ENCODE assay signal across 8 mouse cellular contexts in the genomic region with DNA sequence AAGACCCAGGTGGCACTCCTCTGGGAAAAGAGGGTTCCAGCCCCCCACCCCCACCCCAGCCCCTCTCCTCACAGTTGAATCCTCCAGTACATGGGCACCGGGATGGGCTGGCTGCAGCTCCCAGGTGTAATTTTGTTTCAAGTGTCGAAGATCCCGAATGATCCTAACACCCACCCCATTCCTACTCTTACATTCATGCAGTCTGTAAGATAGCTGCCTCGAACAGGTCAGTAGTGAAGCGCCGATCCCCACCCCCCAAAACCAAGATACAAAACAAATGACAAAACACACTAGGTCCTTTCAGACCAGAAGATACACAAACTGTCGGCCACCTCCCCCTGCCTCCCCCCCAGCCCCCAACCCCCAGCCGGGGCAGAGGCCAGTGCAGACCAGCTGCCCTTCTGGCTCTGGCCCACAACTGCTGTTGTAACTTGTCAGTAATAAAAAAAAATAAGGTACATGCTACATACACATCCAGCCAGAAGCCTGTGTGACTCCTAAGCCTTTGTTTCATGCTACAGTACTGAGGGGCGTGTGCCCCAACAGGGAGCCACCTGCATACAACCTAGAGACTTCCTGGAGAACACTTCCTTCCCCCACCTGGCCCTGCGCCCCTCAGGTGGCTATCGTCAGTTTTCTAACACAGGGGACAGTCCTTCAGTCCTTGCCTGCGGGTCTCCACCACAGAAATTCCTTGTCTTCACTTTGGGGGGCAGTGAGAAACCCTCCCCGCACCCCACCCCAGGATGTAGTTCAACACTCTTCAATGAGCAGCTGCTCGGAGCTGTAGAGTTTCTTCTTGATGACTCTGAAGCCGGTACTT. TPM values are rescaled to one million over a fixed set of nuclear protein-coding genes. Genes with fewer than 3 reads are reported as not detected.
DNase-seq lines count a peak whose midpoint lies in the region; ATAC-seq lines count a peak whose summit lies in the region.

No protein-coding gene starts in this region.

- peak overlapping the region; percentile 65 to 73 for H3K4me3 ChIP-seq in heart, embryonic 14.5 days (ENCODE audit: control insufficient read depth in 1 of 2, insufficient read depth in 1 of 2, low read depth in 1 of 2, low read length in 2 of 2)
- H3K4me3 ChIP-seq in hindbrain, embryonic 10.5 days = peak overlapping the region; percentile 81
- H3K4me3 ChIP-seq in midbrain, embryonic 11.5 days (ENCODE audit: low read depth, low read length) = peak overlapping the region; percentile 83

- no peak for ATAC-seq in heart, embryonic 14.5 days (ENCODE audit: insufficient number of reproducible peaks, insufficient read depth, low FRiP score, low read depth)
- no peak for ATAC-seq in midbrain, embryonic 11.5 days (ENCODE audit: low FRiP score)
- ATAC-seq in megakaryocyte-erythroid progenitor cell, adult 5-6 weeks (replicated peaks; ENCODE audit: low FRiP score, low TSS enrichment, poor library complexity, severe bottlenecking) = no peak

- intact Hi-C loops in heart, postnatal 25 days (cut with DNase I) = loop anchor here (2.0 to 5.0 kb wide), 2 partner anchors 31 to 37 kb away; no protein-coding TSS in a partner anchor

- H3K27ac ChIP-seq in heart, embryonic 14.5 days (replicated peaks in 1 of 2; ENCODE audit: control insufficient read depth in 1 of 2, insufficient read depth in 1 of 2, low read depth in 2 of 2, low read length in 2 of 2) = peak overlapping the region in 1 of 2 experiments; percentile 75; a peak in 2 of 4 replicates
- peak overlapping the region; percentile 96 for H3K27ac ChIP-seq in hindbrain, embryonic 10.5 days
- H3K27ac ChIP-seq in midbrain, embryonic 11.5 days (ENCODE audit: low read depth, low read length) = no peak overlapping the region

- H3K4me1 ChIP-seq in heart, embryonic 14.5 days (ENCODE audit: control insufficient read depth in 2 of 2, insufficient read depth in 2 of 2, low read length in 2 of 2) = peaks cover 18 to 35% of the 10 kb centered on the region in 2 experiments
- peaks cover 61% of the 10 kb centered on the region for H3K4me1 ChIP-seq in hindbrain, embryonic 10.5 days (replicated peaks)
- peaks cover 26% of the 10 kb centered on the region for H3K4me1 ChIP-seq in midbrain, embryonic 11.5 days (ENCODE audit: control insufficient read depth, insufficient read depth, low read length)

- H3K4me2 ChIP-seq in heart, embryonic 14.5 days (ENCODE audit: low read length) = peak overlapping the region; percentile 68
- H3K4me2 ChIP-seq in midbrain, embryonic 11.5 days = peak overlapping the region; percentile 93

- DNase-seq in heart, postnatal 25 days (ENCODE audit: low spot score) = no peak
- DNase-seq in adipocyte (ENCODE audit: low spot score) = peak; percentile 30
- no peak for DNase-seq in hindbrain, embryonic 10.5 days (ENCODE audit: low spot score)
- DNase-seq in midbrain, embryonic 11.5 days (ENCODE audit: low spot score, missing footprints) = no peak
- DNase-seq in adrenal gland, adult 8-10 months = no peak
- no peak for DNase-seq in right cerebral cortex, postnatal 4 days

- no peaks in the 10 kb centered on the region for H3K9me3 ChIP-seq in heart, embryonic 14.5 days (ENCODE audit: control insufficient read depth, low read length)
- no peaks in the 10 kb centered on the region for H3K9me3 ChIP-seq in hindbrain, embryonic 10.5 days
- H3K9me3 ChIP-seq in midbrain, embryonic 11.5 days (ENCODE audit: control insufficient read depth, low read length) = no peaks in the 10 kb centered on the region

- H3K36me3 ChIP-seq in heart, embryonic 14.5 days (ENCODE audit: control insufficient read depth, insufficient read depth, low read length) = peaks cover 14% of the 10 kb centered on the region; the same call in 1 of the 2 replicates
- peaks cover 4% of the 10 kb centered on the region; the same call in 1 of the 2 replicates for H3K36me3 ChIP-seq in hindbrain, embryonic 10.5 days
- no peaks in the 10 kb centered on the region for H3K36me3 ChIP-seq in midbrain, embryonic 11.5 days (ENCODE audit: control insufficient read depth, insufficient read depth, low read length)

- no peaks in the 10 kb centered on the region for H3K27me3 ChIP-seq in heart, embryonic 14.5 days (ENCODE audit: control insufficient read depth, insufficient read depth, low read length)
- no peaks in the 10 kb centered on the region; the same call in 1 of the 2 replicates for H3K27me3 ChIP-seq in hindbrain, embryonic 10.5 days (ENCODE audit: insufficient read depth, poor library complexity, severe bottlenecking)
- H3K27me3 ChIP-seq in midbrain, embryonic 11.5 days (ENCODE audit: control insufficient read depth, insufficient read depth, low read length) = no peaks in the 10 kb centered on the region

- WGBS in heart, embryonic 14.5 days = 40% methylated on average over 15 of the region's 15 CpGs
- 36% methylated on average over 15 of the region's 15 CpGs for WGBS in hindbrain, embryonic 10.5 days
- 47% methylated on average over 15 of the region's 15 CpGs for WGBS in midbrain, embryonic 11.5 days

- H3K9ac ChIP-seq in heart, embryonic 14.5 days (ENCODE audit: low read length) = peak overlapping the region; percentile 89
- peak overlapping the region; percentile 92 for H3K9ac ChIP-seq in midbrain, embryonic 11.5 days (ENCODE audit: low read length)

RNA-seq across cellular contexts. Expression of gene Ddit4, which starts 1.6 kb away (rescaled TPM):
- 0.70 and 2.4 TPM in 2 replicates for polyA plus RNA-seq in heart, embryonic 14.5 days (2014; fragmentation: Nextera tagmentation; extraction: Ambion mirVana)
- total RNA-seq in heart, postnatal 25 days (2021) = 10 to 100 TPM; 41.8 to 77.1 TPM
- 37.5 and 37.6 TPM in 2 replicates for polyA plus RNA-seq in hindbrain, embryonic 10.5 days (2016; fragmentation: Nextera tagmentation; extraction: Ambion mirVana)
- 4.1 and 4.5 TPM in 2 replicates for polyA plus RNA-seq in midbrain, embryonic 11.5 days (2014; fragmentation: Nextera tagmentation; extraction: Ambion mirVana)
- total RNA-seq in megakaryocyte-erythroid progenitor cell, adult 5-6 weeks (2014; fragmentation: Nextera tagmentation) = 2.0 and 3.0 TPM in 2 replicates
- total RNA-seq in megakaryocyte-erythroid progenitor cell, adult 5-6 weeks (2017) = 2.0 and 4.4 TPM in 2 replicates
- total RNA-seq in adrenal gland, adult 8-10 months (2022) = 10 to 100 TPM; 27.9 to 91.5 (median 34.7) TPM

RNA-seq across cellular contexts. Expression of gene Ascc1, which starts 52.6 kb away (rescaled TPM):
- polyA plus RNA-seq in heart, embryonic 14.5 days (2014; fragmentation: Nextera tagmentation; extraction: Ambion mirVana) = 42.7 and 43.3 TPM in 2 replicates
- 10 to 100 TPM; 20.5 to 23.1 TPM for total RNA-seq in heart, postnatal 25 days (2021)
- 35.8 and 37.0 TPM in 2 replicates for polyA plus RNA-seq in hindbrain, embryonic 10.5 days (2016; fragmentation: Nextera tagmentation; extraction: Ambion mirVana)
- polyA plus RNA-seq in midbrain, embryonic 11.5 days (2014; fragmentation: Nextera tagmentation; extraction: Ambion mirVana) = 42.5 and 43.6 TPM in 2 replicates
- total RNA-seq in megakaryocyte-erythroid progenitor cell, adult 5-6 weeks (2014; fragmentation: Nextera tagmentation) = 30.8 and 36.1 TPM in 2 replicates
- 34.3 and 34.7 TPM in 2 replicates for total RNA-seq in megakaryocyte-erythroid progenitor cell, adult 5-6 weeks (2017)
- 10 to 100 TPM; 32.6 to 37.8 (median 35.5) TPM for total RNA-seq in adrenal gland, adult 8-10 months (2022)

RNA-seq across cellular contexts. Expression of gene Anapc16, which starts 52.9 kb away (rescaled TPM):
- 99.7 and 103 TPM in 2 replicates for polyA plus RNA-seq in heart, embryonic 14.5 days (2014; fragmentation: Nextera tagmentation; extraction: Ambion mirVana)
- 10 to 100 TPM; 62.1 to 67.4 TPM for total RNA-seq in heart, postnatal 25 days (2021)
- 111 and 114 TPM in 2 replicates for polyA plus RNA-seq in hindbrain, embryonic 10.5 days (2016; fragmentation: Nextera tagmentation; extraction: Ambion mirVana)
- 87.2 and 98.5 TPM in 2 replicates for polyA plus RNA-seq in midbrain, embryonic 11.5 days (2014; fragmentation: Nextera tagmentation; extraction: Ambion mirVana)
- total RNA-seq in megakaryocyte-erythroid progenitor cell, adult 5-6 weeks (2014; fragmentation: Nextera tagmentation) = 59.5 and 72.3 TPM in 2 replicates
- total RNA-seq in megakaryocyte-erythroid progenitor cell, adult 5-6 weeks (2017) = 42.1 and 43.2 TPM in 2 replicates
- 10 to 100 TPM; 73.6 to 95.8 (median 81.1) TPM for total RNA-seq in adrenal gland, adult 8-10 months (2022)

Comparison
In these comparisons a context has a peak if more than half of its experiments do, and no peak if none do; other contexts are left out.
1. RNA of gene Ddit4, which starts 1.6 kb away (total RNA-seq): 41.8 to 77.1 TPM in heart, postnatal 25 days and 27.9 to 91.5 TPM in adrenal gland, adult 8-10 months; 2.0 to 4.4 TPM in megakaryocyte-erythroid progenitor cell, adult 5-6 weeks; every median in the first group is over 4 times any median in the second.
2. Peak in every context shown above with its lines, with median percentiles within 50 percentile points of each other: H3K4me3 ChIP-seq.